In the genomic region with DNA sequence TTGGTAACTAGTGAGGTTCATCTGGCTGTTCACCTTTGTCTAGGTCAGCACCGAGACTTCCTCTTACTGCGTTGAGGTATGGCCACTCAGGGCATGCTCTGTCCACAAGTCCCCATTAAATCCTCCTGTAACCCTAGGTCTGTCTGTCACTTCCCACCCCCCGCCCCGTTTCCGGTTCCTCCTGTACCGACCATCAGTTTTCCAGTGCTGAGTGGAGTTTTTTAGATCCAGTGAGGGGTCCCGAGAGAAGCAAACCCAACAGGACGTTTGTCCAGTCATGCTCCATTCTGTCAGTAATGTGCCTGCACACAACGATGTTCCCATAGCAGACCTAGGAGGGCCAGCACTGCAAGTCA, we compare ENCODE assay signal across 8 mouse cellular contexts. TPM values are rescaled to one million over a fixed set of nuclear protein-coding genes. Genes with fewer than 3 reads are reported as not detected.
DNase-seq lines count a peak whose midpoint lies in the region; ATAC-seq and TF ChIP-seq lines count a peak whose summit lies in the region.

No protein-coding gene starts in this region.

- H3K4me2 ChIP-seq in limb, embryonic 15.5 days, result peak overlapping the region; percentile 42
- H3K4me2 ChIP-seq in stomach, embryonic 16.5 days (ENCODE audit: low read depth, low read length), result peak overlapping the region; percentile 54

- H3K9me3 ChIP-seq in limb, embryonic 15.5 days, result no peaks in the 10 kb centered on the region
- no peaks in the 10 kb centered on the region for H3K9me3 ChIP-seq in stomach, embryonic 16.5 days (replicated peaks; ENCODE audit: control insufficient read depth, low read length)

- peak overlapping the region; percentile 23; the same call in 1 of the 2 replicates for H3K9ac ChIP-seq in limb, embryonic 15.5 days
- H3K9ac ChIP-seq in stomach, embryonic 16.5 days (ENCODE audit: low read length), result peak overlapping the region; percentile 57

- WGBS in limb, embryonic 15.5 days, result 51% methylated on average over 9 of the region's 9 CpGs
- WGBS in stomach, embryonic 16.5 days, result 60% methylated on average over 9 of the region's 9 CpGs

- DNase-seq in heart, adult 11 months, result peak; percentile 92
- DNase-seq in heart, postnatal 25 days (ENCODE audit: low spot score), result no peak
- no peak for DNase-seq in testis, postnatal 10 days (ENCODE audit: low spot score)
- no peak for DNase-seq in embryo, embryonic 10.5 days (ENCODE audit: low spot score)
- DNase-seq in right cerebral cortex, adult 2 months (ENCODE audit: low spot score in 2 of 2), result no peak

- peaks cover 18% of the 10 kb centered on the region for H3K4me1 ChIP-seq in testis, adult 2 months (ENCODE audit: control insufficient read depth, insufficient read depth, low read length)
- H3K4me1 ChIP-seq in limb, embryonic 15.5 days, result peaks cover 6% of the 10 kb centered on the region; the same call in 1 of the 2 replicates
- peaks cover 6% of the 10 kb centered on the region; the same call in 1 of the 2 replicates for H3K4me1 ChIP-seq in stomach, embryonic 16.5 days (ENCODE audit: control insufficient read depth, insufficient read depth, low read length)

- H3K27me3 ChIP-seq in testis, adult 2 months (ENCODE audit: control insufficient read depth, insufficient read depth, low read length), result no peaks in the 10 kb centered on the region
- H3K27me3 ChIP-seq in limb, embryonic 15.5 days, result no peaks in the 10 kb centered on the region
- H3K27me3 ChIP-seq in stomach, embryonic 16.5 days (ENCODE audit: control insufficient read depth, insufficient read depth, low read length), result no peaks in the 10 kb centered on the region

- peaks cover 1% of the 10 kb centered on the region; the same call in 1 of the 2 replicates for H3K36me3 ChIP-seq in testis, adult 2 months (ENCODE audit: control insufficient read depth, insufficient read depth, low read length)
- H3K36me3 ChIP-seq in limb, embryonic 15.5 days, result no peaks in the 10 kb centered on the region
- no peaks in the 10 kb centered on the region for H3K36me3 ChIP-seq in stomach, embryonic 16.5 days (ENCODE audit: control insufficient read depth, insufficient read depth, low read length)

- H3K4me3 ChIP-seq in testis, adult 2 months (ENCODE audit: control insufficient read depth, low read depth, low read length), result peak overlapping the region; percentile 92
- peak overlapping the region; percentile 31 for H3K4me3 ChIP-seq in limb, embryonic 15.5 days
- H3K4me3 ChIP-seq in stomach, embryonic 16.5 days (replicated peaks; ENCODE audit: low read length), result peak overlapping the region; percentile 30; the same call in 1 of the 2 replicates

- TF ChIP-seq CTCF in testis, adult 2 months (IDR thresholded peaks at IDR 0.05; ENCODE audit: control insufficient read depth, insufficient read depth, insufficient replicate concordance, low read depth, low read length), result no peak

- no peak for TF ChIP-seq POLR2A in testis, adult 2 months (IDR thresholded peaks at IDR 0.05; ENCODE audit: control insufficient read depth, low read depth, low read length)

- H3K27ac ChIP-seq in testis, adult 2 months (ENCODE audit: control insufficient read depth, insufficient read depth, low read depth, low read length), result peak overlapping the region; percentile 88
- H3K27ac ChIP-seq in limb, embryonic 15.5 days, result peak overlapping the region; percentile 61
- peak overlapping the region; percentile 42 for H3K27ac ChIP-seq in stomach, embryonic 16.5 days (ENCODE audit: low read length)

- ATAC-seq in limb, embryonic 15.5 days (ENCODE audit: insufficient number of reproducible peaks, low FRiP score, low TSS enrichment, low read depth), result no peak
- ATAC-seq in stomach, embryonic 16.5 days (ENCODE audit: insufficient read depth, low FRiP score), result no peak

- intact Hi-C loops in heart, postnatal 25 days (cut with DNase I), result no loop called here

RNA-seq across cellular contexts. Expression of gene Gaa, which starts 9.5 kb away (rescaled TPM):
- total RNA-seq in heart, postnatal 25 days (2021), result 10 to 100 TPM; 69.6 to 73.2 TPM
- polyA plus RNA-seq in testis, adult 2 months (2012; rRNA removed), result 41.9 and 46.2 TPM in 2 replicates
- 82.0 and 90.8 TPM in 2 replicates for polyA plus RNA-seq in limb, embryonic 15.5 days (2015; fragmentation: Nextera tagmentation; extraction: Ambion mirVana)
- polyA plus RNA-seq in stomach, embryonic 16.5 days (2015; fragmentation: Nextera tagmentation; extraction: Ambion mirVana), result 74.7 and 85.1 TPM in 2 replicates

RNA-seq across cellular contexts. Expression of gene Ccdc40, which starts 29.8 kb away (rescaled TPM):
- not detected for total RNA-seq in heart, postnatal 25 days (2021)
- polyA plus RNA-seq in testis, adult 2 months (2012; rRNA removed), result 73.2 and 78.5 TPM in 2 replicates
- polyA plus RNA-seq in limb, embryonic 15.5 days (2015; fragmentation: Nextera tagmentation; extraction: Ambion mirVana), result 1.9 and 2.2 TPM in 2 replicates
- 2.3 and 2.4 TPM in 2 replicates for polyA plus RNA-seq in stomach, embryonic 16.5 days (2015; fragmentation: Nextera tagmentation; extraction: Ambion mirVana)

RNA-seq across cellular contexts. Expression of gene Tbc1d16, which starts 29.9 kb away (rescaled TPM):
- total RNA-seq in heart, postnatal 25 days (2021), result 10 to 100 TPM; 65.1 to 66.4 TPM
- 1.1 and 1.2 TPM in 2 replicates for polyA plus RNA-seq in testis, adult 2 months (2012; rRNA removed)
- polyA plus RNA-seq in limb, embryonic 15.5 days (2015; fragmentation: Nextera tagmentation; extraction: Ambion mirVana), result 17.4 and 18.3 TPM in 2 replicates
- polyA plus RNA-seq in stomach, embryonic 16.5 days (2015; fragmentation: Nextera tagmentation; extraction: Ambion mirVana), result 13.6 and 14.8 TPM in 2 replicates

RNA-seq across cellular contexts. Expression of gene Eif4a3, which starts 41.7 kb away (rescaled TPM):
- 10 to 100 TPM; 64.8 to 67.6 TPM for total RNA-seq in heart, postnatal 25 days (2021)
- 73.6 and 81.2 TPM in 2 replicates for polyA plus RNA-seq in testis, adult 2 months (2012; rRNA removed)
- polyA plus RNA-seq in limb, embryonic 15.5 days (2015; fragmentation: Nextera tagmentation; extraction: Ambion mirVana), result 314 and 316 TPM in 2 replicates
- 272 and 284 TPM in 2 replicates for polyA plus RNA-seq in stomach, embryonic 16.5 days (2015; fragmentation: Nextera tagmentation; extraction: Ambion mirVana)

RNA-seq across cellular contexts. Expression of gene Card14, which starts 49.4 kb away (rescaled TPM):
- under 1 TPM; 0.08 to 0.10 TPM for total RNA-seq in heart, postnatal 25 days (2021)
- polyA plus RNA-seq in testis, adult 2 months (2012; rRNA removed), result 0.44 and 0.76 TPM in 2 replicates
- polyA plus RNA-seq in limb, embryonic 15.5 days (2015; fragmentation: Nextera tagmentation; extraction: Ambion mirVana), result 5.0 and 5.3 TPM in 2 replicates
- 3.2 and 5.1 TPM in 2 replicates for polyA plus RNA-seq in stomach, embryonic 16.5 days (2015; fragmentation: Nextera tagmentation; extraction: Ambion mirVana)

Comparison
In these comparisons a context has a peak if more than half of its experiments do, and no peak if none do; other contexts are left out.
1. H3K4me3 ChIP-seq: peak in every context shown above with its lines; median percentile 92 in testis, adult 2 months; 31 in limb, embryonic 15.5 days; 30 in stomach, embryonic 16.5 days.
2. RNA of gene Ccdc40, which starts 29.8 kb away (polyA plus RNA-seq): 73.2 to 78.5 TPM in testis, adult 2 months; 2.3 to 2.4 TPM in stomach, embryonic 16.5 days and 1.9 to 2.2 TPM in limb, embryonic 15.5 days; every median in the first group is over 10 times any median in the second.
3. Peak in every context shown above with its lines, with median percentiles within 50 percentile points of each other: H3K27ac ChIP-seq.